Mouse (Mus musculus) kidney, embryonic 14.5 days (tissue): Measurements from ENCODE around the gene Etv1. TPM values are rescaled to one million over a fixed set of nuclear protein-coding genes. Genes with fewer than 3 reads are reported as not detected.
A peak's percentile ranks its signal among the peaks of the same experiment; 100 is the strongest.

Experiments used
- ATAC-seq: fragments of 200-750 bp; cut with Nextera tagmentation; 2 replicates; pipeline ENCODE4 v1.8.0; 2017; ENCODE audit warnings: moderate number of reproducible peaks, mild to moderate bottlenecking, moderate TSS enrichment, moderate library complexity; ENCODE audit not compliant: low FRiP score, low TSS enrichment
- H3K27ac ChIP-seq: fragments of 300-500 bp; sonication (generic); 2 replicates; pipeline ENCODE4 v1.5.1; 2014; ENCODE audit warnings: low read depth, mild to moderate bottlenecking, low read length, moderate library complexity, mixed read lengths
- H3K27me3 ChIP-seq: fragments of 300-500 bp; sonication (generic); 2 replicates; pipeline ENCODE4 v1.6.1; 2014; ENCODE audit warnings: mild to moderate bottlenecking, low read length; ENCODE audit not compliant: control insufficient read depth, insufficient read depth
- H3K36me3 ChIP-seq: fragments of 300-500 bp; sonication (generic); 2 replicates; pipeline ENCODE4 v1.6.1; 2014; ENCODE audit warnings: low read length, mixed read lengths; ENCODE audit not compliant: control insufficient read depth, insufficient read depth
- H3K4me1 ChIP-seq: fragments of 300-500 bp; sonication (generic); 2 replicates; pipeline ENCODE4 v1.6.1; 2014; ENCODE audit warnings: low read length, mixed read lengths; ENCODE audit not compliant: control insufficient read depth, insufficient read depth
- H3K4me2 ChIP-seq: fragments of 300-500 bp; sonication (generic); replicated peaks from 2 replicates; pipeline ENCODE4 v1.6.1; 2014; ENCODE audit warnings: low read depth, mild to moderate bottlenecking, low read length
- H3K4me3 ChIP-seq: fragments of 300-500 bp; sonication (generic); 2 replicates; pipeline ENCODE4 v1.5.1; 2014; ENCODE audit warnings: mild to moderate bottlenecking, low read length
- H3K9ac ChIP-seq: fragments of 300-500 bp; sonication (generic); 2 replicates; pipeline ENCODE4 v1.6.1; 2014; ENCODE audit warnings: low read depth, mild to moderate bottlenecking, low read length, moderate library complexity
- H3K9me3 ChIP-seq: fragments of 300-500 bp; sonication (generic); 2 replicates; pipeline ENCODE4 v1.6.1; 2016; ENCODE audit warnings: low read length; ENCODE audit not compliant: control insufficient read depth
- WGBS: fragments of 180-500 bp; shearing (Covaris S2); extraction: QIAGEN DNeasy Blood & Tissue Kit; methylation state at CpG from one replicate; pipeline ENCODE4 v1.1.7; 2014; 5-methylcytosine and 5-hydroxymethylcytosine counted together
- polyA plus RNA-seq: library from polyadenylated mRNA; unstranded; fragments of >200 nt; fragmentation: Nextera tagmentation; extraction: Ambion mirVana; gene quantifications from 2 replicates; pipeline ENCODE4 v1.2.1, GENCODE M21; 2014

The Etv1 gene
- polyA plus RNA-seq, 1 experiment from 2014 or later = 12.7 TPM

- no peak overlapping the region for H3K27ac ChIP-seq
- no peak overlapping the region for H3K4me3 ChIP-seq
- ATAC-seq = peak; percentile 93; the same call in 1 of the 2 replicates
- no peak overlapping the region for H3K9ac ChIP-seq
- no peaks in the 10 kb centered on the region for H3K27me3 ChIP-seq
- no peaks in the 10 kb centered on the region for H3K36me3 ChIP-seq
- 0 out of 2 replicates have a peak, but pooled peaks cover 2% of the 10 kb centered on the region for H3K4me1 ChIP-seq
- no peaks in the 10 kb centered on the region for H3K9me3 ChIP-seq
- WGBS = 5% methylated on average over 2 of the region's 2 CpGs
- no peak overlapping the region for H3K4me2 ChIP-seq
Measured at GRCm38 (mm10) chr12:38793697-38794096, 14.5 kb downstream of the Etv1 start.

GRCm38 (mm10) chr12:38807031-38807430 lies 27.9 kb downstream of the Etv1 start:
- H3K27me3 ChIP-seq = no peaks in the 10 kb centered on the region
- H3K9ac ChIP-seq = no peak overlapping the region
- no peak overlapping the region for H3K27ac ChIP-seq
- H3K4me1 ChIP-seq = no peaks in the 10 kb centered on the region
- no peak for ATAC-seq
- H3K4me2 ChIP-seq = no peak overlapping the region
- H3K36me3 ChIP-seq = no peaks in the 10 kb centered on the region
- WGBS = 63% methylated on average over 5 of the region's 5 CpGs
- no peaks in the 10 kb centered on the region for H3K9me3 ChIP-seq
- H3K4me3 ChIP-seq = no peak overlapping the region

GRCm38 (mm10) chr12:38812392-38812791 lies 33.2 kb downstream of the Etv1 start:
- no peaks in the 10 kb centered on the region for H3K36me3 ChIP-seq
- ATAC-seq = no peak
- H3K9me3 ChIP-seq = no peaks in the 10 kb centered on the region
- H3K4me1 ChIP-seq = no peaks in the 10 kb centered on the region
- no peaks in the 10 kb centered on the region for H3K27me3 ChIP-seq
- no peak overlapping the region for H3K4me2 ChIP-seq
- no peak overlapping the region for H3K27ac ChIP-seq
- H3K4me3 ChIP-seq = no peak overlapping the region
- H3K9ac ChIP-seq = no peak overlapping the region
- 71% methylated on average over 6 of the region's 6 CpGs for WGBS

GRCm38 (mm10) chr12:38814010-38814786 lies 35.0 kb downstream of the Etv1 start:
- Histone ChIP-seq H3K4me2 (no peak overlapping the region), H3K27ac (no peak overlapping the region), H3K27me3 (no peaks in the 10 kb centered on the region), H3K9me3 (no peaks in the 10 kb centered on the region), H3K36me3 (no peaks in the 10 kb centered on the region), H3K9ac (no peak overlapping the region), H3K4me3 (no peak overlapping the region), H3K4me1 (no peaks in the 10 kb centered on the region)
- no peak for ATAC-seq
- WGBS = 62% methylated on average over 6 of the region's 6 CpGs

- Histone ChIP-seq H3K27me3 (no peaks in the 10 kb centered on the region), H3K4me1 (no peaks in the 10 kb centered on the region), H3K4me3 (no peak overlapping the region), H3K9ac (no peak overlapping the region), H3K27ac (no peak overlapping the region), H3K9me3 (no peaks in the 10 kb centered on the region), H3K4me2 (no peak overlapping the region), H3K36me3 (no peaks in the 10 kb centered on the region)
- 79% methylated on average over 3 of the region's 3 CpGs for WGBS
- no peak for ATAC-seq
Measured at GRCm38 (mm10) chr12:38816235-38816634, 37.1 kb downstream of the Etv1 start.

- no peaks in the 10 kb centered on the region for H3K27me3 ChIP-seq
- no peaks in the 10 kb centered on the region for H3K4me1 ChIP-seq
- no peak overlapping the region for H3K27ac ChIP-seq
- no peaks in the 10 kb centered on the region for H3K36me3 ChIP-seq
- H3K4me2 ChIP-seq = no peak overlapping the region
- 95% methylated on average over 2 of the region's 2 CpGs for WGBS
- ATAC-seq = no peak
- H3K4me3 ChIP-seq = no peak overlapping the region
- no peak overlapping the region for H3K9ac ChIP-seq
- no peaks in the 10 kb centered on the region for H3K9me3 ChIP-seq
Measured at GRCm38 (mm10) chr12:38818320-38818719, 39.1 kb downstream of the Etv1 start.

- Histone ChIP-seq H3K9me3 (no peaks in the 10 kb centered on the region), H3K4me1 (no peaks in the 10 kb centered on the region), H3K36me3 (no peaks in the 10 kb centered on the region), H3K4me3 (no peak overlapping the region), H3K9ac (no peak overlapping the region), H3K27me3 (no peaks in the 10 kb centered on the region), H3K27ac (no peak overlapping the region), H3K4me2 (no peak overlapping the region)
- 62% methylated on average over 4 of the region's 4 CpGs for WGBS
- no peak for ATAC-seq
Measured at GRCm38 (mm10) chr12:38820642-38821041, 41.5 kb downstream of the Etv1 start.

- Histone ChIP-seq H3K4me1 (no peaks in the 10 kb centered on the region), H3K4me3 (no peak overlapping the region), H3K27ac (no peak overlapping the region), H3K4me2 (no peak overlapping the region), H3K9me3 (no peaks in the 10 kb centered on the region), H3K9ac (no peak overlapping the region), H3K27me3 (no peaks in the 10 kb centered on the region), H3K36me3 (no peaks in the 10 kb centered on the region)
- WGBS = 81% methylated on average over 10 of the region's 10 CpGs
- ATAC-seq = no peak
Measured at GRCm38 (mm10) chr12:38824405-38824804, 45.2 kb downstream of the Etv1 start.

- Histone ChIP-seq H3K9ac (no peak overlapping the region), H3K4me3 (no peak overlapping the region), H3K4me1 (no peaks in the 10 kb centered on the region), H3K27me3 (no peaks in the 10 kb centered on the region), H3K4me2 (no peak overlapping the region), H3K27ac (no peak overlapping the region), H3K36me3 (no peaks in the 10 kb centered on the region), H3K9me3 (no peaks in the 10 kb centered on the region)
- 80% methylated on average over 10 of the region's 10 CpGs for WGBS
- ATAC-seq = no peak
Measured at GRCm38 (mm10) chr12:38832981-38833380, 53.8 kb downstream of the Etv1 start.
